ENCODE assay signal across 24 mouse cellular contexts in the genomic region with DNA sequence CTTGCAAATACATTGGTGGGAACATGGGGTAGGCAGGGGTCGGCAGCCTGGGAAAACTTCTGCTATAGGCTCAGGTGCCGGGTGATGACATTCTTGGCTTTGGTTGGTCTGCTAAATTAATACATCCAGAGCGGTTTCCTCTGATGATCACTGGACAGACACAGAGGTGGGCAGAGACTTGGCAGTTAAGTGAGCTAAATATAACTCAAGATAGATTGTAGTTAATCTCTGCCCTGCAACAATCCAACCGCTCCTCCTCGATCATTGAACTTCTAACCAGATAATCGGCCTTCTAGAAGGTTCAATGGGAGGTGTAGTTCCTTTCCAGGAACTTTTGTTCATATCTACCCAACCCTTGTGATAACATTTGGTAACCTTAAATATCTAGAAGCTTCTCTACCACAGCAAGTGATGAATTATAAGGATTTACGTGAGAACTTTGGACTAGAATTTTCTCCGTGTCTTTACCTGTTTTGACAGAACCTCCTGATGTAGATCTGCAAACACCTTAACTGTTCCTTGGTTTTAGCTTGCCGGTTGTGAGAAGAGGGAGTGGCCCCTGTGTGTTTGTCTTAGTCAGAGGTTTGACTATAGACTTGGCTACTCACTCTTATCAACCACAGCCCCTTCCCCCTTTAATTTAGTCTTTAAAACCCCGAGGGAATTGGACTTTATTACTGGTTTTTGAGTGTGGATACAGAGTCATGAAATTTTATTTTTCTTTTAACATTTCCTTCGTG.
"Had no signal": no experiment of that assay in that cellular context is flagged by ENCODE, and none has a peak within 500 bp of the region (broad histone marks: within the 10 kb centered on the region; RNA-seq: fewer than 3 reads in every experiment).

No protein-coding gene starts in this region.

- ATAC-seq: hindbrain, embryonic 16.5 days; inflammation-experienced regulatory T-cells, adult 6 months; liver, embryonic 12.5 days had no signal

- H3K36me3 ChIP-seq: hindbrain, embryonic 12.5 days had no signal

- H3K9ac ChIP-seq: hindbrain, embryonic 12.5 days; hindbrain, embryonic 14.5 days; limb, embryonic 13.5 days; limb, embryonic 15.5 days; liver, embryonic 12.5 days; liver, embryonic 14.5 days had no signal

- H3K9me3 ChIP-seq: heart, embryonic 10.5 days; hindbrain, embryonic 10.5 days; hindbrain, embryonic 12.5 days; limb, embryonic 13.5 days; limb, embryonic 15.5 days; liver, embryonic 12.5 days had no signal

- DNase-seq: gastrocnemius, adult 2 months; gastrocnemius, postnatal 10 days; gastrocnemius, postnatal 25 days; heart, adult 2 months; heart, postnatal 4 days; kidney, adult 11 months; kidney, adult 8-10 months; kidney, postnatal 10 days; kidney, postnatal 25 days; kidney, postnatal 4 days; left cerebral cortex, postnatal 4 days; lung, adult 18-20 months had no signal

- H3K4me3 ChIP-seq: gastrocnemius, adult 2 months; heart, adult 2 months; heart, embryonic 10.5 days; hindbrain, embryonic 10.5 days; hindbrain, embryonic 12.5 days; layer of hippocampus, adult 2 months; left cerebral cortex, adult 2 months; limb, embryonic 13.5 days; limb, embryonic 15.5 days; liver, embryonic 12.5 days had no signal

- H3K27me3 ChIP-seq: hindbrain, embryonic 12.5 days; limb, embryonic 13.5 days; limb, embryonic 15.5 days; liver, embryonic 12.5 days had no signal

- H3K4me2 ChIP-seq: hindbrain, embryonic 12.5 days; hindbrain, embryonic 14.5 days; limb, embryonic 13.5 days; limb, embryonic 15.5 days; liver, embryonic 12.5 days had no signal

- H3K27ac ChIP-seq: gastrocnemius, adult 2 months; heart, adult 2 months; heart, embryonic 10.5 days; hindbrain, embryonic 10.5 days; hindbrain, embryonic 12.5 days; hindbrain, embryonic 14.5 days; layer of hippocampus, adult 2 months; left cerebral cortex, adult 2 months; limb, embryonic 13.5 days; limb, embryonic 15.5 days; liver, embryonic 12.5 days; liver, embryonic 14.5 days had no signal

- H3K4me1 ChIP-seq: limb, embryonic 13.5 days; limb, embryonic 15.5 days; liver, embryonic 12.5 days had no signal
